Mouse (Mus musculus) regulatory T cell (primary cell): ENCODE measurements around the gene Gm44511.
"Not testable (repeated sequence)": the region's sequence is repeated elsewhere in the genome, so short reads cannot be mapped to it uniquely, and the experiment has no call there.

ENCODE experiments used
- in situ Hi-C: fragments of 300-600 bp; cut with MboI, MseI; formaldehyde crosslinking; loops from one replicate; pipeline ENCODE4 v1.15.1; 2025; ENCODE audit warnings: high pct_unique_total_duplicates

The Gm44511 gene

GRCm38 (mm10) chr6:128841327-128842089 is 15.4 kb upstream of the Gm44511 start:
- in situ Hi-C loops: loop anchor here (5.0 kb wide), 2 partner anchors 44 to 74 kb away; no protein-coding TSS in a partner anchor

GRCm38 (mm10) chr6:128840669-128841068 is 14.6 kb upstream of the Gm44511 start:
- in situ Hi-C loops: loop anchor here (5.0 kb wide), 2 partner anchors 43 to 73 kb away; no protein-coding TSS in a partner anchor

- in situ Hi-C loops: loop anchor here (5.0 kb wide), 2 partner anchors 43 to 73 kb away; no protein-coding TSS in a partner anchor
Measured at GRCm38 (mm10) chr6:128839921-128840320, 13.8 kb upstream of the Gm44511 start.

GRCm38 (mm10) chr6:128839266-128839771 is 13.2 kb upstream of the Gm44511 start:
- in situ Hi-C loops: no loop called here

DNA sequence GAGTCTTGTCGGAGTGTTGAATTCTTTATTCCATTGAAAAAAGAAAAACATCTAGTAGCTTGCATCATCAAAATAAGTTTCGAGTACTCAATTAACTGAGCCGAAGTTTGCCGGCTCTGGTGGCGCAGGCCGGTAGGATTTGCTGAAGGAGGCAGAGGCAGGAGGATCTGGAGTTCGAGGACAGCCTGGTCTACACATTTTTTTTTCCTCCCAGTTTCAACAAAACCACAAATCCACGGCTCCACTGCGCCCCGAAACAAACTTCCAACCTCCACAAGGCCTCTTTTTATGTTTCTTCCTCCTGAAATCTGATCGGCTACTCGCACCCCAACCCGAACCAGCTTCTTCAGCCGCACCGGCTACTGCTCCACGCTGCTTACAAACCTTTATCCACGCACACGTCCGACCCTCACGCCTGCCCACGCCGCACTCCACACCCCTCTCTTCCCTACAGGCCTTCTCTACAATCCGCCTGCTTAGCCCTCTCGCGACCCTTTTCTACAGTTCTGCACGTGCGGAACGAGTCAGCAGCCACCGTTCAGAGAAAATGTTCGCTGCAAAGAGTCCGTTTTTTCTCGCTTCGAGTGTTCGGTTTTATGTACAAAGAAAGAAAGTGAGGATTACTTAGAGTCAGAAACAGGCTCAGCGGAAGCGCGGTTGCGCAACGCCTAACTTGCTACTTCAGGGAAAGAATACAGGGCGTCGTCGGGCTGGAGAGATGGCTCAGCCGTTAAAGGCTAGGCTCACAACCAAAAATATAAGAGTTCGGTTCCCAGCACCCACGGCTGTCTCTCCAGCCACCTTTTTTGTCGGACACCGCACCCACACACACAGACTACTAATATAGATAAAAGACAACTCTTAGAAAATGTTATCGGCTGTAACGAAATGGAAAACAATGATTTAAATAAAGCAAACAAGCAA is 12.5 kb upstream of the Gm44511 start:
- in situ Hi-C loops: no loop called here

DNA sequence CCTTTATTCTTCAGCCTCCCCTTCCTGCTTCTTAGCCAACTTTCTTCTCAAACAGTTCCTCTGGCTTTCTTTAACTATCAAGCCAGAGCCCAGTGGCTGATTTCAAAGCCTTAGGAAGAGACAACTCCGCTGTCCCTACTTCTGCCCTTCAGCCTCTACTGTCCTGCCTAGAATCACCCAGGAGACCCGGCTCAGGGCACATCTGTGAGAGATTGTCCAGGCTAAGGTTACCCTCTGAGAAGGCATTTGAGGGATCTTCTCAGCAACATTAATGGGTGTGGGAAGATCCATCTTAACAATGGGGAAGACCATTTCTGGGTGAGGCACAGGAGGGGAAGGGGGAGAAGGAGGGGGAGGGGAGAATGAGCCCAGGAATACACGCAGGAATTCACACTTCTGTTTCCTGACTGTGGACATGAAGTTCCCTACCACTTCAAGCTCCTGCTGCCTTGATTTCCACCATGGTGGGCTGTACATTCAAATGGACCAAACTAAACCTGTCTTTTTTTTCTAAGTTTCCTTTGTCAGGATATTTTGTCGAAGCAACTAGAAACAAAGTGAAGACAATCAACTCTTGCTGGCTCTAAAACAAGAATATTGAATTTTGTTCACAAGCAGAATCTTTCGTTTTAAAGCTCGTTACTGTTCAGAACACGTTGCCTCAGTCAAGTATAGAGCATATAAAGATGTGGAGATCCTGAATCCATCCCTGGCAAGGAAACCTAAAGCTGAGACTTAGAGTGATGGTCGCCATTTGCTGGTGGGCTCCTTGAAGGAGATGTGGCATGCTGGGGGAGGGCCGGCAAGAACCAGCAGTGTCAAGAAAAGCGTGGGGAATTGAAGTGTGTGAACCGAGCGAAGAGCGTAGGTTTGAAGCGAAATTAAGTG is 11.6 kb upstream of the Gm44511 start:
- in situ Hi-C loops: no loop called here

DNA sequence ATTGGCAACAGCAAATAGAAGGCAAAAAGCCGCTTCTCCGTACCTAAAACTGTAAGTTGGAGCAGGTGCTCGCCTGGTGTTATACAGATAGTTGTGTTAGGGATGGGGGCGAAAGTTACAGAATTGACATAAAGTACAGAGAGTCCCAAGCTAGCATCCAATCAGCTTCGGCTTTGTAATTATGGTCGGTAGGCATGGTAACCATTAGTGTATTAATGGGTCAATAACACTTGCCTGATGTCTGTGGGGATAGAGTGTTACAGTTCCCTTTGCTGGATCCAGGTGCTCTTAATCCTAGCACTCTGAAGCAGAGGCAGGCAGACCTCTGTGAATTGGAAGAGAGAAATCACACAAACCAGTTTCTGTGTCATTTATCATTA is 10.8 kb upstream of the Gm44511 start:
- in situ Hi-C loops: no loop called here

DNA sequence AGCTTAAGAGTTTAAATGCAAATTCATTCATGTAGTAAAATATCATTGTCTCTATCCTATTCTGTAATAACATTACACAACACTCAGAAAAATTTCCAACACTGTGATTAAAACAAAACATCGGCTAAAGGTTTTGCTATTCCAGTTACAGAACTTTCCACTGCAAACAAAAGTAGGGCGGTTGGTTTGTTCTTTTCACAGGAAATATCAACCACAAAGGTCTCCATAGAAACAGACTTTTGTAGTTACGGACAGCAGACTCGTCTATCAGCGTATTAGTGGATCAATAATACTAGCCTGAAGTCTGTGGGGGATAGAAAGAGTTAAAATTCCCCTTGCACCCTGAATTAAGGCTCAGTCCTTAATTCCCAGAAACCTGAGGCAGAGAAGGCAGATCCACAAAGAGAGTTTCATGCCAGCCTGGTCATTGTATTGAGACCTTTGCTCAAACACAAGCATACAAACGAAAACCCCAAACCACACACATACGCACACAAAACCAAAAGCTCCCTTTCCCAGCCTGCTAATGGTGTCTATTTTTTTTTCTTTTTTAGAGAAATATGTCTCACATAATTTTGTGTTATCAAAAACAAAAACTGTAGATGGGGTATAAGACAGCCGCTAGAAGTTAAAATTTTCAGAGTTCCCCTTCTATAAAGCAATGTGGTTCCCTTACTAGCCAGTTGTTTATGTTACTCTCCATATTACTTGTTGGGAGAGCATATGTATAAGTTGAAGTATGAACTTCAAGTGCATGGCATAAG is 10.3 kb upstream of the Gm44511 start:
- in situ Hi-C loops: no loop called here

GRCm38 (mm10) chr6:128835571-128835970 is 9.5 kb upstream of the Gm44511 start:
- in situ Hi-C loops: no loop called here

GRCm38 (mm10) chr6:128833046-128833445 is 6.9 kb upstream of the Gm44511 start:
- in situ Hi-C loops: no loop called here

DNA sequence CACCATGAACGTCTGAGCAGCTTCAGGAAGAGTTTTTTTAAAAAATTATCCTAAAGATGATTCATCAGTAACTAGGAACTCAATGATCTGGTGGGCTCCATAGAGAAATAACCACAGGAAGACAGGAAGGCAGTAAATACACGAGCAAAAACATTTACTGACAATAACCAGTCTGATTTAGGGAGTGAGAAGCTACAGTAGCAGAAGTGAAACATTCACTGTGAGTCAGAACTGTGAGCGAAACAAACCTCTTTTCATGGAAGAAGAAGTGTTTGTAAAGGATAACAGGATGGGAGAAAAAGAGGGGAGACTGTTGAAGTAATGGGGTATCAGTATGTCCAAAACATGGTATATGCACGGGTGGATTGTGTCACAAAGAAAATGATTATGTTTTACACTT is 3.7 kb upstream of the Gm44511 start:
- in situ Hi-C loops: no loop called here

- in situ Hi-C loops: no loop called here
Measured at GRCm38 (mm10) chr6:128826781-128827180, 666 bp upstream of the Gm44511 start.

- in situ Hi-C loops: no loop called here
Measured at GRCm38 (mm10) chr6:128818083-128818802, 7.9 kb downstream of the Gm44511 start.

DNA sequence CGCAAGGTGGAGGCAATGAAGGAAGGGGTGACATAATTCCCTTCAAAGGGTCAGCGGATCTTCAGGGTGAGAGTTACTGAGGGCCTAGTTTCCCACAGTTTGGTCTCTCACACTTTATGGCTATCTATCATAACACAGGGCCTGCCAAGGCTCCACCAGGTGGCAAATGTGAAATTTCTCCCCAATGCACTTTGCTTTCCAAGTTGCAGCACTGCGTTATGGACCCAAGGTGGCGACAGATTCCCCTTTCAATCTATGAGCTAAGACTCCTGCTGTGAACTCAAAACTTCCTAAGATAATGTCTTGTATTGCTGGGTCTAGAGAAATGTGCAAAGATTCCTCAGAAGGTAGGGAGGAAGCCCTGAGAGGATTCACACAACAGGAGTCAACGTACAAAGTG is 17.6 kb downstream of the Gm44511 start:
- in situ Hi-C loops: no loop called here

DNA sequence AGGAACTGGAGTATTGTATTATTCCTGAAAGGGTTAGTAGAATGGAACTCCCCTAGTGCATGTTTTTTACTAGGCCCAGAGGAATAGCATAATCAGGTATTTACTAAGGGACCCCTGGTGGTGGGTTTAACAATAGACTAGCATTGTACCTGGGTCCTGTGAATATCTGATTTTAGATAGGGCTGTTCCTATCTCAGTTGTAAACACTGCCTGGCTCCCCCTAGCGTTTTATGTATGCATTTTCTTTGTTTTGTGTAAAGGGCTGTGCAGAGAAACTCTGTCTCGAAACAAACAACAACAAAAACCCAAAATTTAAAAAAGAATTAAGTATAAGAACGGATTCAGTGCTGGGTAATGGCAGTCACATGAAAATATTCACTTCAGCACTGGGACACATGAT is 19.1 kb downstream of the Gm44511 start:
- in situ Hi-C loops: no loop called here

- in situ Hi-C loops: not testable (repeated sequence)
Measured at GRCm38 (mm10) chr6:128804823-128805640, 21.1 kb downstream of the Gm44511 start.

GRCm38 (mm10) chr6:128802999-128803857 is 22.9 kb downstream of the Gm44511 start:
- in situ Hi-C loops: no loop called here

DNA sequence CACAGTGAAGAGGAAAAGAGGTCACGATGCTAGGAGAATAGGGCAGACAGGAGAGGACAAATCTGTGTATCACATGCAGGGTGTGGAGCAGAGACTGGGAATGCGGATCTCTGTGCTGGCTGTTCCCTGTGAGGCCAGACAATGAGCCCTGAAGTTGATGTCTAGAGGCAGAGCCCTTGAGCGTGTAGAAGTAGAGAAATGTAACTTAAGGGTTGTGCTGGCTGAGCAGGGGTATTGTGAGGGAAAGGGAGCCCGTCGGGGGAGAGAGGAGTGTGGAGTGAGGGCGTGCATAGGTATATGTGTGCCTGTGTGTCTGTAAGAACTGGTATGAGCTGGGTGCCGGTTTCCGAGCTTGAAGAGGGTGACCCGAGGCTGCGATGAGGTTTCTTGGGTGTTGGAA is 23.6 kb downstream of the Gm44511 start:
- in situ Hi-C loops: no loop called here
